Mouse (Mus musculus) hindbrain, embryonic 10.5 days (tissue): ENCODE measurements around the gene Zswim1. TPM values are rescaled to one million over a fixed set of nuclear protein-coding genes. Genes with fewer than 3 reads are reported as not detected.
A peak's percentile ranks its signal among the peaks of the same experiment; 100 is the strongest.
"Not testable (repeated sequence)": the region's sequence is repeated elsewhere in the genome, so short reads cannot be mapped to it uniquely, and the experiment has no call there.

ENCODE experiments used
- DNase-seq: peaks from one replicate; pipeline ENCODE4 v3.0.0-alpha.2; 2017; ENCODE audit warnings: low spot score
- H3K27ac ChIP-seq: fragments of 300-500 bp; sonication (generic); 2 replicates; pipeline ENCODE4 v1.5.1; 2016; ENCODE audit warnings: mild to moderate bottlenecking, moderate library complexity
- H3K27me3 ChIP-seq: fragments of 300-500 bp; sonication (generic); 2 replicates; pipeline ENCODE4 v1.6.1; 2016; ENCODE audit warnings: mild to moderate bottlenecking; ENCODE audit not compliant: poor library complexity, insufficient read depth, severe bottlenecking
- H3K36me3 ChIP-seq: fragments of 300-500 bp; sonication (generic); 2 replicates; pipeline ENCODE4 v1.6.1; 2016; ENCODE audit warnings: mild to moderate bottlenecking, moderate library complexity
- H3K4me1 ChIP-seq: fragments of 300-500 bp; sonication (generic); replicated peaks from 2 replicates; pipeline ENCODE4 v1.6.1; 2016; ENCODE audit warnings: mild to moderate bottlenecking
- H3K4me3 ChIP-seq: fragments of 300-500 bp; sonication (generic); 2 replicates; pipeline ENCODE4 v1.5.1; 2016; ENCODE audit warnings: mild to moderate bottlenecking, moderate library complexity
- H3K9me3 ChIP-seq: fragments of 300-500 bp; sonication (generic); 2 replicates; pipeline ENCODE4 v1.6.1; 2016; ENCODE audit warnings: mild to moderate bottlenecking, moderate library complexity
- WGBS: fragments of 180-500 bp; shearing (Covaris S2); methylation state at CpG from one replicate; pipeline ENCODE4 v1.1.7; 2016; 5-methylcytosine and 5-hydroxymethylcytosine counted together
- polyA plus RNA-seq: library from polyadenylated mRNA; unstranded; fragments of >200 nt; fragmentation: Nextera tagmentation; extraction: Ambion mirVana; gene quantifications from 2 replicates; pipeline ENCODE4 v1.2.1, GENCODE M21; 2016

The Zswim1 gene
- polyA plus RNA-seq, 1 experiment from 2014 or later = 27.5 TPM

DNA sequence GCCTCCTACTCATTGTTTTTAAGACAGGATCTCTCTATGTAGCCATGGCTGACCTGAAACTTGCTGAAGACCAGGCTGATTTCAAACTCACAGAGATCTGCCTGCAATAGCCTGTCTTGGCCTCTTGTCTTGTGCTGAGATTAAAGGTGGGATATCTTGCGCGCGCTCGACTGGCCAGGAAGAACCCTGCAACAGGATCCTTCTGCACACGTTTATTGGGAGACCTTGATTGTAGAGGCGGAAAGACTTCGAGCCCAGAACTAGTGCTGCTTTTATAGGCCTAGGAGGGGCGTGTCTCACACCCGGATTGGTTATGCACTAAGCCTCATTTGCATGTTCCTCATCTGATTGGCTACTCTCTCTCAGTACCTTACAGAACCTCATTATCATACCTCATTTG is 40.9 kb downstream of the Zswim1 start:
- H3K36me3 ChIP-seq, H3K4me3 ChIP-seq, H3K9me3 ChIP-seq, H3K27ac ChIP-seq, DNase-seq: not testable (repeated sequence)
- peaks cover 16% of the 10 kb centered on the region for H3K27me3 ChIP-seq
- 93% methylated on average over 9 of the region's 9 CpGs for WGBS
- peaks cover 27% of the 10 kb centered on the region for H3K4me1 ChIP-seq

DNA sequence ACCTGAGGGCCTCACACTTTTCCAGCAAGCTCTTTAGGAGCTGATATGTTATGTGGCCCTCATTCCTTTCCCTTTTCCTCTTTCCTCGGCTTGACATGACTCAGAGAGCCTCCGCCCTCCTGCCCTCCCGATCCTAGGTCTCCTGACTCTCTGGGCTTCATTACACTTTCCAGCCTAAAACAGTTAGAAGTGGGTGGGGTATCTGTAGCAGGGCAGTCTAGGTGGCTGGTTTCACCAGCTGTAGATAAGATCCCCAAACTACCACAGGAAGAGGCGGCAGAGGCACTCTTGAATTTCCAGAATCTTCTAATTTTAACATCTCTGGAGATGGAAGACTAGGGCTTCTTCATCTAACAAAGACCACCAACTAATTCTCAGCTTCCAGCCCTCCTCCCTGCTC is 42.1 kb downstream of the Zswim1 start:
- Histone ChIP-seq H3K4me3 (no peak overlapping the region), H3K4me1 (peaks cover 17% of the 10 kb centered on the region), H3K36me3 (no peaks in the 10 kb centered on the region), H3K27me3 (peaks cover 6% of the 10 kb centered on the region), H3K9me3 (peaks cover 9% of the 10 kb centered on the region; the same call in 1 of the 2 replicates), H3K27ac (0 out of 2 replicates have a peak overlapping the region, but pooled peaks have one; percentile 35)
- DNase-seq = no peak
- 79% methylated on average over 4 of the region's 4 CpGs for WGBS

DNA sequence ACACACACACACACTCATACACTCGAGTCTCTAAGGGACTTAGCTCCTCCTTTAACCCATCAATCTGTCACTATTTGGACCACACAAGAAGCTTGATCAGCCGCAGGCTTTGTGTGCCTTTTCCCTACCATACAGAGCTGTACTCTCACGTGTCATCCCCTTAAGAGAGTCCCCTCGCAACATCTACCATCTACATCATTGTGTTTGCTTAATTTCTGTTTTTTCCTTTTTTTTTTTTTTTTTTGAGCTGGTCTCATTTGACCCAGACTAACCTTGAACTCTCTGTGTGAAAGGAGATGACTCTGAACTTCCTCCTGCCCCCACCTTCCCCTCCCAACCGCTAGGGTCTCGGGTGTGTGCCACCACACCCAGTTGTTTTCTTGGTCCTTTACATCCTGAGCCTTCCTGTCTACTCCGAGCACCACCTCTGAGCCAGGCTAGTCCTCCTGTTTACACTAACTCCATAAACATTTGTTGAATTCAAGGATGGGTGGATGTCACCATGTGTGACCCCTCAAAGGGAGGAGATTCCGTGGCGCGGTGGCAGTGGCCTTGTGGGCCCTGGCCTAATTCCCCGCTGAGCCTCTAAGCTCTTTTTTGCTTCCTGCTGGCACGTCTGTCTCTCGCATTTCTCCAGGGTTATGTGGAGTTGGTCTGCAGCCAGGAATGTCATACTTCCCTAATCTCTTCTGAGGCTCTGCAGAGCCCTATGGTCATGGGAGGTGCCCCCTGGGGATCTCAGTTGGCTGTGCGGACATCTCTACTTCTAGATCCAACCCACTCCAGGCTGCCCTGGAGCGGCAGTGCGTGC is 44.5 kb downstream of the Zswim1 start:
- peaks cover 11% of the 10 kb centered on the region for H3K4me1 ChIP-seq

DNA sequence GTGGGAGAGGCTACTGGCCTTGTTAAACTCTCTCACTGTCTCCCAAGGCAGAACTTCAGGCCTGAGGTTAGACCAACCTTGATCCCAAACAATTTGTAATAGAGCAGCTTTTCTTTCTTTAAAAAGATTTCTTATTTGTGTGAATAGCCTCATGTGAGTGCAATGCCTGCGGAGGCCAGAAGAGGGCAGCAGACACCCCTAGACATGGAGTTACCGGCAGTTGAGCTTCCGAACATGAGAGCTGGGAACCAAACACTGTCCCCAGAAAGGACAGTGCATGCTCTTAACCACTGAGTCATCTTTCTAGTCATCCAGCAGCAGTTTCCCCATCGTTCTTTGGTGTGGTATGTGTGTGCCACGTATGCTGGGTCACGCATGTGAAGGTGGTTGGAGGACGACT is 45.1 kb downstream of the Zswim1 start:
- no peaks in the 10 kb centered on the region for H3K36me3 ChIP-seq
- no peaks in the 10 kb centered on the region for H3K27me3 ChIP-seq
- 92% methylated on average over 7 of the region's 7 CpGs for WGBS
- peaks cover 9% of the 10 kb centered on the region; the same call in 1 of the 2 replicates for H3K9me3 ChIP-seq
- no peak for DNase-seq
- H3K4me1 ChIP-seq = peaks cover 6% of the 10 kb centered on the region; the same call in 1 of the 2 replicates
- H3K27ac ChIP-seq = no peak overlapping the region
- H3K4me3 ChIP-seq = no peak overlapping the region

More for the DNA sequence above, 44.5 kb downstream of the Zswim1 start:
- DNase-seq = no peak
- no peaks in the 10 kb centered on the region for H3K27me3 ChIP-seq
- H3K9me3 ChIP-seq = peaks cover 9% of the 10 kb centered on the region; the same call in 1 of the 2 replicates
- no peak overlapping the region for H3K27ac ChIP-seq
- WGBS = 66% methylated on average over 16 of the region's 16 CpGs
- H3K36me3 ChIP-seq = no peaks in the 10 kb centered on the region
- H3K4me3 ChIP-seq = no peak overlapping the region

DNA sequence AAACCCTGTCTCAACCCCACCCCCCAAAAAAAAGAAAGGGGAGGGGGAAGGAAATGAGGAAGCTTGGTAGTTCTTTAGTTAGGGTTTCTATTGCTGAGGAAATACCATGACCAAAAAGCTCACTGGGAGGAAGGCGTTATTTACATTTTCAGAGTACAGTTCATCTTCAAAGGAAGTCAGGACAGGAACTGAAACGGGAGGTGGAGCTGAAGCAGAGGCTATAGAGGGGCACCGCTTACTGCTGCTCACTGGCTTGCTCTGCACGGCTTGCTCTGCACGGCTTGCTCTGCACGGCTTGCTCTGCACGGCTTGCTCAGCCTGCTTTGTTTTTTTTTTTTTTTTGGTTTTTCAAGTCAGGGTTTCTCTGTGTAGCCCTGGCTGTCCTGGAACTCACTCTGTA is 46.0 kb downstream of the Zswim1 start:
- no peak overlapping the region for H3K4me3 ChIP-seq
- H3K36me3 ChIP-seq = no peaks in the 10 kb centered on the region
- H3K4me1 ChIP-seq = peaks cover 6% of the 10 kb centered on the region; the same call in 1 of the 2 replicates
- 87% methylated on average over 7 of the region's 7 CpGs for WGBS
- peaks cover 9% of the 10 kb centered on the region; the same call in 1 of the 2 replicates for H3K9me3 ChIP-seq
- DNase-seq = no peak
- H3K27ac ChIP-seq = no peak overlapping the region
- no peaks in the 10 kb centered on the region for H3K27me3 ChIP-seq

DNA sequence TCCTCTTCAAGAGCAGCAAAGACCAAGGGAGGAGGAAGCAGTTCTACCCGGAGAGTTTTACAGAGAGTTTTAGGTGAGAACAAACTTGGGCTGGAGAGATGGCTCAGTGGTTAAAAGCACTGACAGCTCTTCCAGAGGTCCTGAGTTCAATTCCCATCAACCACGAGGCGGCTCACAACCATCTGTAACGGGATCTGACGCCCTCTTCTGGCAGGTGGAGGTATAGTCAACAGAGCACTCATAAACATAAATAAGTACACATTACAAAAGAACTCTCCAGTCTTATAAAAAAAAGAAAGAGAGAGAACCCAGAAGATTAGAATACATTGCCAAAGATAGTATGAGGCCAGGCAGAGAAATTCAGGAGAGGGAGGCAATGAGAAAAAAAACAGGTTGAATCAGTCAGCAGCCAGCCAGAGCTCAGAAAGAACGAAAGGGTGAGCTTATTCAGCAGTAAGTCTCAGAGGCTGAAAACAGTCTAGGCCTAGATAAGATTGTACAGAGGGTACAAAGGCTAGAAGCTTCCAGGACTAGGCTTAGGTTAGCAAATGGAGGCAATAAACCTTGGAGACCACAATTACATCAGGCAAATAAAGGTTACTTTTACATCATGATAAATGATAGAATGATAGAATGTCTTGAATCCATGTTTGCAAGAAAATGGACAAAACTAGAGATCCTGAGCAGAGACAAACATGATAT is 49.3 kb downstream of the Zswim1 start:
- Histone ChIP-seq H3K36me3 (no peaks in the 10 kb centered on the region), H3K27ac (no peak overlapping the region), H3K9me3 (peaks cover 9% of the 10 kb centered on the region; the same call in 1 of the 2 replicates), H3K4me3 (no peak overlapping the region), H3K4me1 (peaks cover 15% of the 10 kb centered on the region), H3K27me3 (no peaks in the 10 kb centered on the region)
- WGBS = 56% methylated on average over 6 of the region's 6 CpGs
- DNase-seq = no peak

DNA sequence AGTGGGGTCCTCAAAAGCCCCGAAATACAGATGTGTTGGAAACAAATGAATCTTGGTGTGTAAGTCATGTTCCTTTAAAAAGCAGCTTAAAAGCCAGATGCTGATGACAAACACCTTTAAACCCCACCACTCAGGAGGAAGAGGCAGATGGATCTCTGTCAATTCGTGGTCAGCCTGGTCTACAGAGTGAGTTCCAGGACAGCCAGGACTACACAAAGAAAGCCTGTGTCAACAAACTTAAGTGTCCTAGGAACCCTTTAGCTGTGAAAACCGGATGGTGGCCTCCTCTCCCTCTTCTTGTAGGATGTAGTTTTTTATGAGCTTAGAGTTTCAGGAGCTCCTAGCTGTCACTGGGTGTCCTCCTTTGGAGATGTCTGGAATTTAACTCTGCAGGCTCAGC is 51.1 kb downstream of the Zswim1 start:
- no peaks in the 10 kb centered on the region for H3K9me3 ChIP-seq
- peaks cover 7% of the 10 kb centered on the region for H3K36me3 ChIP-seq
- no peak overlapping the region for H3K27ac ChIP-seq
- DNase-seq = no peak
- H3K4me1 ChIP-seq = peaks cover 24% of the 10 kb centered on the region
- H3K27me3 ChIP-seq = no peaks in the 10 kb centered on the region
- whole genome bisulfite sequencing = 71% methylated on average over 3 of the region's 3 CpGs
- H3K4me3 ChIP-seq = no peak overlapping the region

DNA sequence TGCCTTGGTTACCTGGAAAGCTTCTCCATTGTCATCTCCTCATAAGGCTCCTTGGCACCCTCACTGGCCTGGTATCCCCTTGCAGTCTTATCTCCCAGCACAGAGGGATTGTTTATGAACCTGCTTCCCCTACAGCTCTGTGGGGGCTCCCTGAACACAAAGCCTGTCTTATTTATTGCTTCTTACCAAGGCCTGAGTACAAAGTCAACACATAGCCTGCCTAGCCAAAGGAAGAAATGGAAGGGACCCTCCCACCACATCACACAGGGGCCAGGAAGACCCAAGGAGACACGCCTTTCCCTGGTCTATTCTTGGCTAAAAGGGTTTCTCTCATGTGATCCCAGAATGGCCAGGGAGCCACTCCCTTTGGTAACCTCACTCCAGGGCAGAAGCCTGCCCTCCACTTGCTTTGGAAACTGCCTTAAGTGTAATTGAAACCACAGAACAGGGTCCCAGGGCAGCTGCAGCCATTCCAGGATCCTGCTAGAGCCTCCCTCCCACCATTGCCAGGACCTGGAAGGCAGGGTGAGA is 51.8 kb downstream of the Zswim1 start:
- H3K36me3 ChIP-seq = peaks cover 7% of the 10 kb centered on the region
- no peaks in the 10 kb centered on the region for H3K27me3 ChIP-seq
- DNase-seq = peak; percentile 30
- H3K4me3 ChIP-seq = no peak overlapping the region
- 43% methylated on average over 1 of the region's 1 CpGs for WGBS
- H3K9me3 ChIP-seq = no peaks in the 10 kb centered on the region
- H3K4me1 ChIP-seq = peaks cover 27% of the 10 kb centered on the region
- H3K27ac ChIP-seq = peak overlapping the region; percentile 69

DNA sequence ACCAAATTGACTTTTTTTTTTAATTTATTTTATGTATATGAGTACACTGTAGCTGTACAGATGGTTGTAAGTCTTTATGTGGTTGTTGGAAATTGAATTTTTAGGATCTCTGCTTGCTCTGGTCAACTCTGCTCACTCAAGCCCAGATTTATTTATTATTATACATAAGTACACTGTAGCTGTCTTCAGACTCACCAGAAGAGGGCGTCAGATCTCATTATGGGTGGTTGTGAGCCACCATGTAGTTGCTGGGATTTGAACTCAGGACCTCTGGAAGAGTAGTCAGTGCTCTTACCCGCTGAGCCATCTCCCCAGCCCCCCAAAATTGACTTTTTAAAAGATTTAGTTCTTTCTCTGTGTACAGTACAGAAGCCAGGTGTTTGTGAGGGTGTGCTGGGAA is 53.2 kb downstream of the Zswim1 start:
- WGBS = 49% methylated on average over 2 of the region's 2 CpGs
- H3K27ac ChIP-seq, DNase-seq, H3K4me3 ChIP-seq, H3K36me3 ChIP-seq, H3K27me3 ChIP-seq, H3K9me3 ChIP-seq: not testable (repeated sequence)
- H3K4me1 ChIP-seq = peaks cover 34% of the 10 kb centered on the region

Other genes with a start within 250 kb of the Zswim1 start
- not detected in 2 replicates for gene Spint3, start 249.2 kb upstream of the Zswim1 start, polyA plus RNA-seq
- not detected in 2 replicates for gene Wfdc6a, start 237.2 kb upstream of the Zswim1 start, polyA plus RNA-seq
- not detected in 2 replicates for gene Eppin, start 229.1 kb upstream of the Zswim1 start, polyA plus RNA-seq
- gene Wfdc6b, start 209.2 kb upstream of the Zswim1 start, polyA plus RNA-seq = not detected in 2 replicates
- gene Wfdc8, start 209.1 kb upstream of the Zswim1 start, polyA plus RNA-seq = not detected in 2 replicates
- not detected in 2 replicates for gene Wfdc16, start 183.9 kb upstream of the Zswim1 start, polyA plus RNA-seq
- 0.51 TPM in 1 of 2 replicates, not detected in the other for gene Wfdc10, start 166.6 kb upstream of the Zswim1 start, polyA plus RNA-seq
- gene Wfdc9, start 166.1 kb upstream of the Zswim1 start, polyA plus RNA-seq = not detected in 2 replicates
- not detected in 2 replicates for gene Wfdc11, start 148.6 kb upstream of the Zswim1 start, polyA plus RNA-seq
- gene Wfdc13, start 137.6 kb upstream of the Zswim1 start, polyA plus RNA-seq = 0.15 TPM in 1 of 2 replicates, not detected in the other
- gene Spint4, start 124.2 kb upstream of the Zswim1 start, polyA plus RNA-seq = not detected in 2 replicates
- not detected in 2 replicates for gene Spint5, start 107.4 kb upstream of the Zswim1 start, polyA plus RNA-seq
- gene Wfdc3, start 76.8 kb upstream of the Zswim1 start, polyA plus RNA-seq = 0.85 and 1.4 TPM in 2 replicates
- 81.3 and 87.4 TPM in 2 replicates for gene Dnttip1, start 76.7 kb upstream of the Zswim1 start, polyA plus RNA-seq
- gene Ube2c, start 52.8 kb upstream of the Zswim1 start, polyA plus RNA-seq = 588 and 602 TPM in 2 replicates
- gene Tnnc2, start 42.7 kb upstream of the Zswim1 start, polyA plus RNA-seq = not detected in 2 replicates
- 10.8 and 13.7 TPM in 2 replicates for gene Snx21, start 36.9 kb upstream of the Zswim1 start, polyA plus RNA-seq
- 16.5 and 17.7 TPM in 2 replicates for gene Acot8, start 17.8 kb upstream of the Zswim1 start, polyA plus RNA-seq
- gene Zswim3, start 17.6 kb upstream of the Zswim1 start, polyA plus RNA-seq = 9.3 and 12.4 TPM in 2 replicates
- not detected in 2 replicates for gene Spata25, start 5.9 kb downstream of the Zswim1 start, polyA plus RNA-seq
- gene Ctsa, start 10.2 kb downstream of the Zswim1 start, polyA plus RNA-seq = 98.2 and 104 TPM in 2 replicates
- gene Neurl2, start 10.8 kb downstream of the Zswim1 start, polyA plus RNA-seq = 4.3 and 5.1 TPM in 2 replicates
- 47.2 and 78.1 TPM in 2 replicates for gene Pltp, start 35.0 kb downstream of the Zswim1 start, polyA plus RNA-seq
- 76.1 and 88.4 TPM in 2 replicates for gene Pcif1, start 56.6 kb downstream of the Zswim1 start, polyA plus RNA-seq
- gene Zfp335, start 89.1 kb downstream of the Zswim1 start, polyA plus RNA-seq = 15.3 and 18.4 TPM in 2 replicates
- gene Mmp9, start 118.1 kb downstream of the Zswim1 start, polyA plus RNA-seq = 0.56 and 1.2 TPM in 2 replicates
- gene Slc12a5, start 138.1 kb downstream of the Zswim1 start, polyA plus RNA-seq = 3.1 and 5.1 TPM in 2 replicates
- gene Ncoa5, start 212.2 kb downstream of the Zswim1 start, polyA plus RNA-seq = 101 and 102 TPM in 2 replicates
- 7.2 and 8.1 TPM in 2 replicates for gene Cd40, start 232.9 kb downstream of the Zswim1 start, polyA plus RNA-seq